Mouse (Mus musculus) hindbrain, embryonic 14.5 days (tissue): ENCODE data around the gene Lrrc29. TPM values are rescaled to one million over a fixed set of nuclear protein-coding genes. Genes with fewer than 3 reads are reported as not detected.

Experiments used
- ATAC-seq: fragments of 200-750 bp; cut with Nextera tagmentation; 2 replicates; pipeline ENCODE4 v1.8.0; 2017; ENCODE audit warnings: moderate number of reproducible peaks, mild to moderate bottlenecking, moderate TSS enrichment, moderate library complexity; ENCODE audit not compliant: low FRiP score
- DNase-seq: peaks from one replicate; pipeline ENCODE4 v3.0.0-alpha.2; 2015; ENCODE audit warnings: low spot score
- H3K27ac ChIP-seq: fragments of 300-500 bp; sonication (generic); 2 replicates; pipeline ENCODE4 v1.5.1; 2014; ENCODE audit warnings: mild to moderate bottlenecking, moderate library complexity
- H3K27me3 ChIP-seq: fragments of 300-500 bp; sonication (generic); 2 replicates; pipeline ENCODE4 v1.6.1; 2014; ENCODE audit warnings: mild to moderate bottlenecking, low read length, mixed read lengths; ENCODE audit not compliant: control insufficient read depth, insufficient read depth
- H3K36me3 ChIP-seq: fragments of 300-500 bp; sonication (generic); replicated peaks from 2 replicates; pipeline ENCODE4 v1.6.1; 2014; ENCODE audit not compliant: control insufficient read depth, insufficient read depth
- H3K4me1 ChIP-seq: fragments of 300-500 bp; sonication (generic); replicated peaks from 2 replicates; pipeline ENCODE4 v1.6.1; 2014; ENCODE audit warnings: antibody characterized with exemption, low read length, mixed read lengths; ENCODE audit not compliant: control insufficient read depth, insufficient read depth
- H3K4me2 ChIP-seq: fragments of 300-500 bp; sonication (generic); replicated peaks from 2 replicates; pipeline ENCODE4 v1.6.1; 2014; ENCODE audit warnings: mild to moderate bottlenecking, moderate library complexity
- H3K4me3 ChIP-seq: fragments of 300-500 bp; sonication (generic); replicated peaks from 2 replicates; pipeline ENCODE4 v1.5.1; 2014; ENCODE audit warnings: mild to moderate bottlenecking, low read length
- H3K9ac ChIP-seq: fragments of 300-500 bp; sonication (generic); 2 replicates; pipeline ENCODE4 v1.6.1; 2014
- H3K9me3 ChIP-seq: fragments of 300-500 bp; sonication (generic); 2 replicates; pipeline ENCODE4 v1.6.1; 2016; ENCODE audit warnings: low read length; ENCODE audit not compliant: control insufficient read depth
- WGBS: fragments of 180-500 bp; shearing (Covaris S2); extraction: QIAGEN DNeasy Blood & Tissue Kit; methylation state at CpG from one replicate; pipeline ENCODE4 v1.1.7; 2014; 5-methylcytosine and 5-hydroxymethylcytosine counted together
- polyA plus RNA-seq: library from polyadenylated mRNA; unstranded; fragments of >200 nt; fragmentation: Nextera tagmentation; extraction: Ambion mirVana; gene quantifications from 2 replicates; pipeline ENCODE4 v1.2.1, GENCODE M21; 2014

Gene Lrrc29
- polyA plus RNA-seq, 1 experiment from 2014 or later, result 0.92 TPM

GRCm38 (mm10) chr8:105355179-105356024 lies 29.3 kb upstream of the Lrrc29 start:
- DNase-seq, result no peak
- peaks cover 16% of the 10 kb centered on the region; the same call in 1 of the 2 replicates for H3K36me3 ChIP-seq
- WGBS, result 53% methylated on average over 26 of the region's 26 CpGs
- peaks cover 2% of the 10 kb centered on the region; the same call in 1 of the 2 replicates for H3K4me1 ChIP-seq
- H3K27me3 ChIP-seq, result no peaks in the 10 kb centered on the region
- ATAC-seq, result no peak
- no peak overlapping the region for H3K4me3 ChIP-seq
- no peak overlapping the region for H3K9ac ChIP-seq
- H3K4me2 ChIP-seq, result no peak overlapping the region
- no peak overlapping the region for H3K27ac ChIP-seq
- H3K9me3 ChIP-seq, result no peaks in the 10 kb centered on the region

- no peak overlapping the region for H3K4me2 ChIP-seq
- H3K4me3 ChIP-seq, result no peak overlapping the region
- H3K4me1 ChIP-seq, result peaks cover 5% of the 10 kb centered on the region; the same call in 1 of the 2 replicates
- H3K9me3 ChIP-seq, result no peaks in the 10 kb centered on the region
- DNase-seq, result no peak
- no peak overlapping the region for H3K9ac ChIP-seq
- no peak for ATAC-seq
- H3K27me3 ChIP-seq, result no peaks in the 10 kb centered on the region
- 92% methylated on average over 4 of the region's 4 CpGs for WGBS
- peaks cover 16% of the 10 kb centered on the region; the same call in 1 of the 2 replicates for H3K36me3 ChIP-seq
- H3K27ac ChIP-seq, result no peak overlapping the region
These were observed 28.5 kb upstream of the Lrrc29 start for GRCm38 (mm10) chr8:105354549-105354948.

GRCm38 (mm10) chr8:105353583-105354135 lies 27.6 kb upstream of the Lrrc29 start:
- H3K27me3 ChIP-seq, result no peaks in the 10 kb centered on the region
- H3K9ac ChIP-seq, result no peak overlapping the region
- no peaks in the 10 kb centered on the region for H3K9me3 ChIP-seq
- H3K36me3 ChIP-seq, result peaks cover 16% of the 10 kb centered on the region; the same call in 1 of the 2 replicates
- no peak overlapping the region for H3K27ac ChIP-seq
- no peak overlapping the region for H3K4me2 ChIP-seq
- H3K4me3 ChIP-seq, result no peak overlapping the region
- no peak for ATAC-seq
- WGBS, result 82% methylated on average over 8 of the region's 8 CpGs
- peaks cover 5% of the 10 kb centered on the region; the same call in 1 of the 2 replicates for H3K4me1 ChIP-seq
- no peak for DNase-seq

GRCm38 (mm10) chr8:105350186-105350585 lies 24.1 kb upstream of the Lrrc29 start:
- no peak for DNase-seq
- no peak for ATAC-seq
- peak overlapping the region; percentile 79 for H3K9ac ChIP-seq
- WGBS, result 36% methylated on average over 7 of the region's 7 CpGs
- no peaks in the 10 kb centered on the region for H3K9me3 ChIP-seq
- H3K4me2 ChIP-seq, result peak overlapping the region; percentile 98
- 0 out of 2 replicates have a peak overlapping the region, but pooled peaks have one; percentile 63 for H3K27ac ChIP-seq
- peaks cover 9% of the 10 kb centered on the region; the same call in 1 of the 2 replicates for H3K4me1 ChIP-seq
- H3K4me3 ChIP-seq, result peak overlapping the region; percentile 74
- peaks cover 15% of the 10 kb centered on the region; the same call in 1 of the 2 replicates for H3K27me3 ChIP-seq
- H3K36me3 ChIP-seq, result no peaks in the 10 kb centered on the region; the same call in 1 of the 2 replicates

GRCm38 (mm10) chr8:105349096-105349771 lies 23.2 kb upstream of the Lrrc29 start:
- Histone ChIP-seq H3K9me3 (no peaks in the 10 kb centered on the region), H3K27me3 (peaks cover 15% of the 10 kb centered on the region; the same call in 1 of the 2 replicates), H3K4me3 (peak overlapping the region; percentile 74), H3K4me1 (peaks cover 9% of the 10 kb centered on the region; the same call in 1 of the 2 replicates), H3K4me2 (peak overlapping the region; percentile 98), H3K9ac (peak overlapping the region; percentile 79), H3K27ac (peak overlapping the region; percentile 63), H3K36me3 (no peaks in the 10 kb centered on the region)
- under 1% methylated on average over 37 of the region's 48 CpGs for WGBS
- DNase-seq (peak; percentile 57), ATAC-seq (peak; percentile 18)

GRCm38 (mm10) chr8:105348450-105349095 lies 22.5 kb upstream of the Lrrc29 start, which contains the start of gene Slc9a5:
Slc9a5 (plus strand) TSS chr8:105348843.
- no peaks in the 10 kb centered on the region for H3K9me3 ChIP-seq
- peaks cover 15% of the 10 kb centered on the region; the same call in 1 of the 2 replicates for H3K27me3 ChIP-seq
- H3K36me3 ChIP-seq, result no peaks in the 10 kb centered on the region
- peaks cover 9% of the 10 kb centered on the region; the same call in 1 of the 2 replicates for H3K4me1 ChIP-seq
- H3K27ac ChIP-seq, result peak within 1 kb of the TSS; percentile 63
- under 1% methylated on average over 34 of the region's 34 CpGs for WGBS
- H3K4me3 ChIP-seq, result peak within 1 kb of the TSS; percentile 74
- H3K9ac ChIP-seq, result peak within 1 kb of the TSS; percentile 79
- DNase-seq (peak; percentile 72), ATAC-seq (peak; percentile 4)
- H3K4me2 ChIP-seq, result peak within 1 kb of the TSS; percentile 98

- ATAC-seq, result peak; percentile 87
- peak within 1 kb of the TSS; percentile 98 for H3K4me2 ChIP-seq
- DNase-seq, result peak; percentile 85
- peak within 1 kb of the TSS; percentile 79 for H3K9ac ChIP-seq
- peaks cover 9% of the 10 kb centered on the region; the same call in 1 of the 2 replicates for H3K4me1 ChIP-seq
- peak within 1 kb of the TSS; percentile 74 for H3K4me3 ChIP-seq
- under 1% methylated on average over 53 of the region's 53 CpGs for WGBS
- peak within 1 kb of the TSS; percentile 63 for H3K27ac ChIP-seq
- H3K27me3 ChIP-seq, result peaks cover 15% of the 10 kb centered on the region; the same call in 1 of the 2 replicates
- no peaks in the 10 kb centered on the region for H3K9me3 ChIP-seq
- H3K36me3 ChIP-seq, result no peaks in the 10 kb centered on the region
These were observed 21.5 kb upstream of the Lrrc29 start, which contains the start of gene Fhod1 for GRCm38 (mm10) chr8:105347428-105348221. Fhod1 (minus strand) TSS chr8:105347953.
